In the genomic region with DNA sequence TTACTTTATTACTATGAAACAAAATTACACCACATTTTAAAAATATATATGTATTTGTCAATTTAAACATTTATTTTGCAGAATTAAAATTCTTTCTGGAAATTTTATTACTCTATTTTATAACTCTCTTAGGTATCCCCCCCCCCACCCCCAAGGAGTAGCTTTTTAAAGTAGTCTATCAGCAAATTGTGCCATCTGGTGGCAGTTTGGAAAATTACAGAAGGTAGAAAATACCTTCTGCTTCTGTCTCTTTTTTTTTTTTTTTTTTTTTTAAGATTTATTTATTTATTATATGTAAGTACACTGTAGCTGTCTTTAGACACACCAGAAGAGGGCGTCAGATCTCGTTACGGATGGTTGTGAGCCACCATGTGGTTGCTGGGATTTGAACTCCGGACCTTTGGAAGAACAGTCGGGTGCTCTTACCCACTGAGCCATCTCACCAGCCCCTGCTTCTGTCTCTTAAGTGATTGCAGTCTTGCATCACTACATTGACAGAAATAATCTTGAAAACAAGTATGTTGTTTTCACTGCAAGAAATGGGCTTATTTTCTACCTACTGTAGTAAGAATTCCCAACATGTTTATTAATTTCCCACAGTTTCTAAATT, we compare ENCODE assay signal across 8 mouse cellular contexts. TPM values are rescaled to one million over a fixed set of nuclear protein-coding genes. Genes with fewer than 3 reads are reported as not detected.
DNase-seq lines count a peak whose midpoint lies in the region; ATAC-seq and TF ChIP-seq lines count a peak whose summit lies in the region.
"Not testable (repeated sequence)": the region's sequence is repeated elsewhere in the genome, so short reads cannot be mapped to it uniquely, and the experiment has no call there.

No protein-coding gene starts in this region.

- peaks cover 10 to 41% of the 10 kb centered on the region in 2 experiments for H3K36me3 ChIP-seq in MEL (ENCODE audit: control insufficient read depth in 1 of 2, insufficient read depth in 2 of 2, low read length in 2 of 2)
- peaks cover 19% of the 10 kb centered on the region for H3K36me3 ChIP-seq in kidney, postnatal 0 days (ENCODE audit: insufficient read depth, low read length)
- H3K36me3 ChIP-seq in lung, postnatal 0 days (ENCODE audit: insufficient read depth, low read length): peaks cover 12% of the 10 kb centered on the region; the same call in 1 of the 2 replicates

- TF ChIP-seq RAD21 in MEL (IDR thresholded peaks at IDR 0.05; ENCODE audit: low read depth, low read length): not testable (repeated sequence)

- H3K9me3 ChIP-seq in MEL (replicated peaks; ENCODE audit: insufficient read depth, low read length); kidney, postnatal 0 days (replicated peaks; ENCODE audit: low read length); lung, postnatal 0 days (ENCODE audit: low read length): not testable (repeated sequence)

- ATAC-seq in kidney, postnatal 0 days (replicated peaks; ENCODE audit: low FRiP score, low read depth); lung, postnatal 0 days: not testable (repeated sequence)

- H3K27ac ChIP-seq in MEL (ENCODE audit: control insufficient read depth, low read depth, low read length); kidney, postnatal 0 days; lung, postnatal 0 days (ENCODE audit: low read length): not testable (repeated sequence)

- WGBS in kidney, postnatal 0 days: 95% methylated on average over 2 of the region's 5 CpGs
- 95% methylated on average over 2 of the region's 5 CpGs for WGBS in lung, postnatal 0 days

- H3K4me1 ChIP-seq in MEL (ENCODE audit: control insufficient read depth in 1 of 2, insufficient read depth in 2 of 2, low read length in 2 of 2); kidney, postnatal 0 days (replicated peaks; ENCODE audit: insufficient read depth, low read length); lung, postnatal 0 days (ENCODE audit: insufficient read depth, low read depth, low read length): not testable (repeated sequence)

- peaks cover 15% of the 10 kb centered on the region for H3K79me2 ChIP-seq in MEL (ENCODE audit: control insufficient read depth, insufficient read depth, low read length, poor library complexity)

- not testable (repeated sequence) for H3K4me3 ChIP-seq in MEL (ENCODE audit: control insufficient read depth in 1 of 2, insufficient read depth in 1 of 2, low read depth in 2 of 2, low read length in 2 of 2); kidney, postnatal 0 days (replicated peaks; ENCODE audit: low read depth, low read length); lung, postnatal 0 days (ENCODE audit: low read depth, low read length)

- TF ChIP-seq EP300 in MEL (IDR thresholded peaks at IDR 0.05; ENCODE audit: low read depth in 1 of 2, low read length in 2 of 2); lung, postnatal 0 days (IDR thresholded peaks at IDR 0.05): not testable (repeated sequence)

- peak in 1 of 3 experiments; percentile 32; a peak in 2 of 6 replicates for TF ChIP-seq CTCF in MEL (IDR thresholded peaks at IDR 0.05 in 2 of 3, conservative IDR thresholded peaks at IDR 0.05 in 1 of 3; ENCODE audit: control insufficient read depth in 1 of 3, insufficient read depth in 1 of 3, low read depth in 2 of 3, low read length in 3 of 3, poor library complexity in 1 of 3, severe bottlenecking in 1 of 3)
- TF ChIP-seq CTCF in kidney, postnatal 0 days (IDR thresholded peaks at IDR 0.05; ENCODE audit: low read depth): peak; percentile 62
- TF ChIP-seq CTCF in lung, postnatal 0 days (IDR thresholded peaks at IDR 0.05): peak; percentile 55

- H3K9ac ChIP-seq in MEL (ENCODE audit: control insufficient read depth, low read depth, low read length, poor library complexity, severe bottlenecking); kidney, postnatal 0 days (ENCODE audit: low read depth, low read length); lung, postnatal 0 days (replicated peaks; ENCODE audit: low read depth): not testable (repeated sequence)

- not testable (repeated sequence) for H3K4me2 ChIP-seq in kidney, postnatal 0 days (ENCODE audit: low read length); lung, postnatal 0 days (replicated peaks; ENCODE audit: low read depth, low read length)

- not testable (repeated sequence) for TF ChIP-seq POLR2A in MEL (IDR thresholded peaks at IDR 0.05; ENCODE audit: control insufficient read depth in 1 of 2, insufficient read depth in 1 of 2, low read depth in 1 of 2, low read length in 2 of 2, poor library complexity in 1 of 2)

- not testable (repeated sequence) for H3K27me3 ChIP-seq in MEL (ENCODE audit: control insufficient read depth in 1 of 2, insufficient read depth in 2 of 2, low read length in 2 of 2); kidney, postnatal 0 days (ENCODE audit: insufficient read depth, low read length); lung, postnatal 0 days (replicated peaks; ENCODE audit: insufficient read depth, low read length)

- DNase-seq in MEL (ENCODE audit: low read depth, low spot score): peak; percentile 55
- DNase-seq in c-Kit-negative CD71-positive TER-119-positive erythroid progenitor cells, embryonic 14.5 days (ENCODE audit: low read depth, low spot score): peak; percentile 32
- peak; percentile 44 for DNase-seq in embryo, embryonic 11 days
- DNase-seq in heart, adult 8-10 months (ENCODE audit: low spot score): peak; percentile 35
- DNase-seq in kidney, postnatal 0 days (ENCODE audit: low spot score): peak; percentile 56
- peak; percentile 66 for DNase-seq in lung, postnatal 0 days (ENCODE audit: low spot score)
- DNase-seq in retina, embryonic 14.5 days (ENCODE audit: low spot score): peak; percentile 78
- peak; percentile 27 for DNase-seq in urinary bladder, postnatal 14 days (ENCODE audit: low spot score)

TF ChIP-seq in MEL, 35 proteins besides CTCF, POLR2A, EP300 and RAD21:
- TF ChIP-seq SMC3 (IDR thresholded peaks at IDR 0.05; ENCODE audit: low read depth, low read length): peak; percentile 21
TF ChIP-seq in MEL: peak in this region for 1; not testable (repeated sequence) for 34.

RNA-seq across cellular contexts. Expression of gene Chd1, which starts 19.2 kb away (rescaled TPM):
- total RNA-seq in MEL (2012; rRNA removed): 31.1 and 32.5 TPM in 2 replicates
- 100 to 1,000 TPM in 1 of 2 experiments, 10 to 100 TPM in 1; 48.8 to 164 TPM for polyA plus RNA-seq in MEL (2012; ENCODE audit: insufficient read depth in 1 of 2, insufficient read length in 2 of 2, low read depth in 1 of 2, low replicate concordance in 2 of 2, missing spikeins in 1 of 2)
- total RNA-seq in heart, adult 8-10 months (2022): 10 to 100 TPM; 14.0 to 16.8 (median 15.8) TPM
- polyA plus RNA-seq in kidney, postnatal 0 days (2015; fragmentation: Nextera tagmentation; extraction: Ambion mirVana): 23.4 and 24.4 TPM in 2 replicates
- 17.1 and 19.6 TPM in 2 replicates for polyA plus RNA-seq in lung, postnatal 0 days (2015; fragmentation: Nextera tagmentation; extraction: Ambion mirVana)

Comparison
In these comparisons a context has a peak if more than half of its experiments do, and no peak if none do; other contexts are left out.
1. DNase-seq: peak in every context shown above with its lines; median percentile 78 in retina, embryonic 14.5 days; 66 in lung, postnatal 0 days; 56 in kidney, postnatal 0 days; 55 in MEL; 44 in embryo, embryonic 11 days; 35 in heart, adult 8-10 months; 32 in c-Kit-negative CD71-positive TER-119-positive erythroid progenitor cells, embryonic 14.5 days; 27 in urinary bladder, postnatal 14 days.